8 mouse cellular contexts compared by ENCODE assay signal in the genomic region with DNA sequence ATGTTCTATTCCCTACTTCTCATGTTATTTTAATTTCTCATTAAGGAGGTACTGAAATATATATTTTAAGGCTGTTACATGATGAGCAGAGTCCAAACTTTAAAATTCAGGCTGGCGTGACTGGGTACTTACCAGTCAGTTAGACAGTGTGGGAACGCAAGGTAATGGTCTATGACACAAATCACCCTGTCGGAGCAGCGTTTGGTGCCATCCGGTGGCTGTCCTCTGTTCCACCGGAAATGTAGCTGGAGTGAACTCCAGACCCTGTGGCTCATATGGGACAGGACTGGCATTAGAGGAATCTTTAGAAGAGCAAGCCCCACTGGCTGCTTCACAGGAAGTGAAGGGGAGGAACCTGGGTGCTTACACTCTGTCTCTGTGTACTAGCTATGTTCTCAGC.
DNase-seq lines count a peak whose midpoint lies in the region; ATAC-seq lines count a peak whose summit lies in the region.

No protein-coding gene starts in this region.

- H3K4me2 ChIP-seq in hindbrain, embryonic 12.5 days (replicated peaks): no peak overlapping the region

- 0 out of 2 replicates have a peak, but pooled peaks cover 3% of the 10 kb centered on the region for H3K9me3 ChIP-seq in hindbrain, embryonic 10.5 days
- no peaks in the 10 kb centered on the region for H3K9me3 ChIP-seq in hindbrain, embryonic 12.5 days (replicated peaks)
- H3K9me3 ChIP-seq in embryonic facial prominence, embryonic 10.5 days: no peaks in the 10 kb centered on the region

- H3K9ac ChIP-seq in hindbrain, embryonic 12.5 days: no peak overlapping the region

- ATAC-seq in hindbrain, embryonic 12.5 days (ENCODE audit: low FRiP score): no peak
- ATAC-seq in megakaryocyte progenitor cell, adult 5-6 weeks (replicated peaks; ENCODE audit: poor library complexity): no peak

- H3K36me3 ChIP-seq in hindbrain, embryonic 10.5 days: no peaks in the 10 kb centered on the region
- no peaks in the 10 kb centered on the region for H3K36me3 ChIP-seq in hindbrain, embryonic 12.5 days
- no peaks in the 10 kb centered on the region for H3K36me3 ChIP-seq in embryonic facial prominence, embryonic 10.5 days (replicated peaks)

- 57% methylated on average over 6 of the region's 6 CpGs for WGBS in hindbrain, embryonic 10.5 days
- 57% methylated on average over 6 of the region's 6 CpGs for WGBS in hindbrain, embryonic 12.5 days
- 65% methylated on average over 6 of the region's 6 CpGs for WGBS in embryonic facial prominence, embryonic 10.5 days

- no peak overlapping the region for H3K27ac ChIP-seq in hindbrain, embryonic 10.5 days
- no peak overlapping the region for H3K27ac ChIP-seq in hindbrain, embryonic 12.5 days
- H3K27ac ChIP-seq in embryonic facial prominence, embryonic 10.5 days (replicated peaks): 0 out of 2 replicates have a peak overlapping the region, but pooled peaks have one; percentile 6

- no peak overlapping the region for H3K4me3 ChIP-seq in hindbrain, embryonic 10.5 days
- no peak overlapping the region for H3K4me3 ChIP-seq in hindbrain, embryonic 12.5 days
- no peak overlapping the region for H3K4me3 ChIP-seq in embryonic facial prominence, embryonic 10.5 days

- intact Hi-C loops in left cerebral cortex, postnatal 36 days (cut with DNase I): no loop called here

- H3K27me3 ChIP-seq in hindbrain, embryonic 10.5 days (ENCODE audit: insufficient read depth, poor library complexity, severe bottlenecking): no peaks in the 10 kb centered on the region
- H3K27me3 ChIP-seq in hindbrain, embryonic 12.5 days: no peaks in the 10 kb centered on the region
- H3K27me3 ChIP-seq in embryonic facial prominence, embryonic 10.5 days (replicated peaks; ENCODE audit: low read depth, poor library complexity, severe bottlenecking): no peaks in the 10 kb centered on the region

- DNase-seq in hindbrain, embryonic 10.5 days (ENCODE audit: low spot score): peak; percentile 43
- DNase-seq in ES-CJ7 (ENCODE audit: low read depth, low spot score): peak; percentile 42
- peak; percentile 33 for DNase-seq in embryonic facial prominence, embryonic 10.5 days (ENCODE audit: low spot score)
- DNase-seq in left cerebral cortex, postnatal 36 days (ENCODE audit: low spot score in 2 of 2): peak; percentile 10 to 14
- peak; percentile 27 to 33 for DNase-seq in right cerebral cortex, adult 2 months (ENCODE audit: low spot score in 2 of 2)
- no peak for DNase-seq in T-cell, adult 2 months (ENCODE audit: low spot score)

- peaks cover 13% of the 10 kb centered on the region for H3K4me1 ChIP-seq in hindbrain, embryonic 10.5 days (replicated peaks)
- peaks cover 4% of the 10 kb centered on the region; the same call in 1 of the 2 replicates for H3K4me1 ChIP-seq in hindbrain, embryonic 12.5 days
- H3K4me1 ChIP-seq in embryonic facial prominence, embryonic 10.5 days: peaks cover 18% of the 10 kb centered on the region
